ENCODE assay signal across 27 mouse cellular contexts in the genomic region with DNA sequence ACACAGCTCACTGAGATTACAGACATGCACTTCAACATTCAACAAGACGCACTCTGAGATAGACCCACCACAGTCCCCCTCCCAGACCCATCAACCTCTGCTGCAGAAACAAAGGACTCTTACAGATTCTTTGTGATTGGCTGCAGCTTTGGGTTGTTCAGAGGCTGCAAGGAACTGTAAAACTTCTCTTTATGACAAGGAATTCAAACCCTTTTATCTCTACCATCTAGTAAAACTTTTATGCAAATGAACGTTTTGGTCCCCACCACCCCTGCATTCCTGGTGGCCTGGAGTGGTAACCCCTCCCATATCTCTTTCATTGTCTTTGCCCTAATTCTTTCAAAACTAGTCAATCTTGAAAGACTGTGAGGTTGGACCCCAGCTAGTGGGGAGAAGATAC.
A peak's percentile ranks its signal among the peaks of the same experiment; 100 is the strongest.
DNase-seq lines count a peak whose midpoint lies in the region; ATAC-seq and TF ChIP-seq lines count a peak whose summit lies in the region.
"Had no signal": no experiment of that assay in that cellular context is flagged by ENCODE, and none has a peak within 500 bp of the region (broad histone marks: within the 10 kb centered on the region; RNA-seq: fewer than 3 reads in every experiment).

No protein-coding gene starts in this region.

- TF ChIP-seq CTCF in heart, adult 2 months (IDR thresholded peaks at IDR 0.05): no peak

- intact Hi-C loops in heart, adult 2 months (cut with DNase I): no loop called here

- peak; percentile 18 for DNase-seq in heart, adult 11 months
- no peak for DNase-seq in heart, adult 2 months
- DNase-seq in retina, embryonic 14.5 days (ENCODE audit: low spot score): peak; percentile 53
- DNase-seq in urinary bladder, adult 18-20 months (ENCODE audit: low spot score in 2 of 2): no peak
- DNase-seq: adrenal gland, adult 8-10 months; adrenal gland, postnatal 14 days; adrenal gland, postnatal 36 days; B cell, adult 2 months; cerebellum, adult 11 months; cerebellum, adult 18-20 months; cerebellum, adult 8-10 months; cerebellum, adult 9-11 months; cerebellum, postnatal 14 days; cerebellum, postnatal 36 days; embryo, embryonic 11 days had no signal

- H3K4me3 ChIP-seq in heart, adult 2 months: no peak overlapping the region
- no peak overlapping the region for H3K4me3 ChIP-seq in intestine, embryonic 16.5 days (ENCODE audit: low read length)
- H3K4me3 ChIP-seq: embryonic facial prominence, embryonic 13.5 days; embryonic facial prominence, embryonic 15.5 days; erythroblast, embryonic 14.5 days; forebrain, embryonic 10.5 days; forebrain, embryonic 12.5 days had no signal

- no peak for TF ChIP-seq POLR2A in heart, adult 2 months (IDR thresholded peaks at IDR 0.05; ENCODE audit: insufficient read depth, low read depth, low read length)

- H3K36me3 ChIP-seq in heart, adult 2 months (ENCODE audit: control insufficient read depth, insufficient read depth, low read length): no peaks in the 10 kb centered on the region
- H3K36me3 ChIP-seq in intestine, embryonic 16.5 days (ENCODE audit: control insufficient read depth, insufficient read depth, low read length): no peaks in the 10 kb centered on the region
- H3K36me3 ChIP-seq: embryonic facial prominence, embryonic 13.5 days; embryonic facial prominence, embryonic 15.5 days; forebrain, embryonic 10.5 days; forebrain, embryonic 12.5 days; G1E had no signal

- no peak for TF ChIP-seq EP300 in heart, adult 2 months (IDR thresholded peaks at IDR 0.05; ENCODE audit: insufficient read depth, low read depth, low read length)

- WGBS in heart, adult 2 months: 77% methylated on average over 2 of the region's 2 CpGs
- WGBS in intestine, embryonic 16.5 days: 68% methylated on average over 2 of the region's 2 CpGs

- ATAC-seq in intestine, embryonic 16.5 days: no peak
- ATAC-seq: activated CD4-positive, CD25-positive, alpha-beta regulatory T cell, adult 4 months; CD4-positive, CD25-positive, alpha-beta regulatory T cell, adult 4 months; forebrain, embryonic 14.5 days; forebrain, embryonic 16.5 days; Patski had no signal

- H3K9ac ChIP-seq in heart, adult 2 months (ENCODE audit: low read depth, low read length): no peak overlapping the region
- no peak overlapping the region for H3K9ac ChIP-seq in intestine, embryonic 16.5 days (ENCODE audit: low read depth, low read length)
- H3K9ac ChIP-seq: embryonic facial prominence, embryonic 13.5 days; embryonic facial prominence, embryonic 15.5 days; forebrain, embryonic 12.5 days had no signal

- no peaks in the 10 kb centered on the region for H3K79me2 ChIP-seq in heart, adult 2 months (replicated peaks; ENCODE audit: control insufficient read depth, insufficient read depth, low read length)

- H3K9me3 ChIP-seq in intestine, embryonic 16.5 days (ENCODE audit: control insufficient read depth, low read length): no peaks in the 10 kb centered on the region
- H3K9me3 ChIP-seq: embryonic facial prominence, embryonic 13.5 days; embryonic facial prominence, embryonic 15.5 days; forebrain, embryonic 10.5 days; forebrain, embryonic 12.5 days; G1E had no signal

- H3K4me1 ChIP-seq in heart, adult 2 months (ENCODE audit: control insufficient read depth, insufficient read depth, low read length): no peaks in the 10 kb centered on the region
- no peaks in the 10 kb centered on the region for H3K4me1 ChIP-seq in intestine, embryonic 16.5 days (ENCODE audit: control insufficient read depth, insufficient read depth, low read length)
- H3K4me1 ChIP-seq: embryonic facial prominence, embryonic 13.5 days; forebrain, embryonic 10.5 days; forebrain, embryonic 12.5 days had no signal

- no peak overlapping the region for H3K27ac ChIP-seq in heart, adult 2 months
- H3K27ac ChIP-seq in intestine, embryonic 16.5 days (ENCODE audit: low read length): no peak overlapping the region
- H3K27ac ChIP-seq: embryonic facial prominence, embryonic 13.5 days; embryonic facial prominence, embryonic 15.5 days; forebrain, embryonic 10.5 days; forebrain, embryonic 12.5 days had no signal

- H3K27me3 ChIP-seq in heart, adult 2 months (ENCODE audit: control insufficient read depth, insufficient read depth, low read length): no peaks in the 10 kb centered on the region
- no peaks in the 10 kb centered on the region for H3K27me3 ChIP-seq in intestine, embryonic 16.5 days (replicated peaks; ENCODE audit: control insufficient read depth, insufficient read depth, low read length)
- H3K27me3 ChIP-seq: embryonic facial prominence, embryonic 13.5 days; embryonic facial prominence, embryonic 15.5 days; forebrain, embryonic 12.5 days; Patski had no signal

- H3K4me2 ChIP-seq in intestine, embryonic 16.5 days (ENCODE audit: low read depth, low read length): no peak overlapping the region
- H3K4me2 ChIP-seq: embryonic facial prominence, embryonic 13.5 days; embryonic facial prominence, embryonic 15.5 days; forebrain, embryonic 12.5 days had no signal

Comparison
In these comparisons a context has a peak if more than half of its experiments do, and no peak if none do; other contexts are left out.
1. DNase-seq: peak in heart, adult 11 months (single experiment) and retina, embryonic 14.5 days (single experiment); none in heart, adult 2 months (0 of 2) and urinary bladder, adult 18-20 months (0 of 2).